Mouse (Mus musculus) urinary bladder, adult 18-20 months (tissue): ENCODE data around the gene Zfp658.

ENCODE experiments used
- DNase-seq, 2 experiments: peaks; one replicate each; pipeline ENCODE4 v3.0.0; 2022; ENCODE audit warnings: low spot score in 2 of 2, mixed read lengths in 2 of 2

The Zfp658 gene

GRCm38 (mm10) chr7:43562006-43562633 lies at the start of gene Zfp658:
Gene Zfp658 (plus strand): TSS chr7:43562256.
- DNase-seq, result peak; percentile 56 to 74

- no peak for DNase-seq
Observed at GRCm38 (mm10) chr7:43512519-43512918, 49.5 kb upstream of the Zfp658 start.

- DNase-seq, result no peak
Observed at GRCm38 (mm10) chr7:43515076-43515475, 47.0 kb upstream of the Zfp658 start.

- no peak for DNase-seq
Observed at GRCm38 (mm10) chr7:43518341-43518740, 43.7 kb upstream of the Zfp658 start.

- no peak for DNase-seq
Observed at GRCm38 (mm10) chr7:43522776-43523175, 39.3 kb upstream of the Zfp658 start.

- no peak for DNase-seq
Observed at GRCm38 (mm10) chr7:43525313-43525712, 36.7 kb upstream of the Zfp658 start.

GRCm38 (mm10) chr7:43530216-43530785 lies 31.8 kb upstream of the Zfp658 start:
- no peak for DNase-seq

GRCm38 (mm10) chr7:43532936-43533505 lies 29.0 kb upstream of the Zfp658 start:
- DNase-seq, result no peak

GRCm38 (mm10) chr7:43538524-43538923 lies 23.5 kb upstream of the Zfp658 start:
- no peak for DNase-seq

- DNase-seq, result no peak
Observed at GRCm38 (mm10) chr7:43544225-43544977, 17.7 kb upstream of the Zfp658 start, which contains the start of gene Cd33. Gene Cd33 (minus strand): TSS chr7:43544428.

GRCm38 (mm10) chr7:43545656-43546545 lies 16.2 kb upstream of the Zfp658 start:
- no peak for DNase-seq

GRCm38 (mm10) chr7:43547666-43548065 lies 14.4 kb upstream of the Zfp658 start:
- no peak for DNase-seq

- DNase-seq, result no peak
Observed at GRCm38 (mm10) chr7:43548206-43548605, 13.8 kb upstream of the Zfp658 start.

- no peak for DNase-seq
Observed at GRCm38 (mm10) chr7:43553153-43553552, 8.9 kb upstream of the Zfp658 start.

GRCm38 (mm10) chr7:43554550-43554949 lies 7.5 kb upstream of the Zfp658 start:
- DNase-seq, result no peak

GRCm38 (mm10) chr7:43555351-43555750 lies 6.7 kb upstream of the Zfp658 start:
- no peak for DNase-seq

GRCm38 (mm10) chr7:43556901-43557300 lies 5.2 kb upstream of the Zfp658 start:
- DNase-seq, result no peak

- DNase-seq, result no peak
Observed at GRCm38 (mm10) chr7:43562651-43563070, 605 bp downstream of the Zfp658 start.

GRCm38 (mm10) chr7:43563300-43563699 lies 1.2 kb downstream of the Zfp658 start:
- DNase-seq, result no peak

GRCm38 (mm10) chr7:43571216-43571615 lies 9.2 kb downstream of the Zfp658 start:
- no peak for DNase-seq

- DNase-seq, result peak; percentile 62 to 87
Observed at GRCm38 (mm10) chr7:43579440-43580171, 17.6 kb downstream of the Zfp658 start, which contains the start of gene Zfp719. Gene Zfp719 (plus strand): TSS chr7:43579610.
